In genomic region chr17:79804747-79805146, GRCm38 (mm10) we compare ENCODE assay signal across 22 mouse cellular contexts.
A peak's percentile ranks its signal among the peaks of the same experiment; 100 is the strongest.
DNase-seq lines count a peak whose midpoint lies in the region; ATAC-seq lines count a peak whose summit lies in the region.
"Had no signal": no experiment of that assay in that cellular context is flagged by ENCODE, and none has a peak within 500 bp of the region (broad histone marks: within the 10 kb centered on the region; RNA-seq: fewer than 3 reads in every experiment).

No protein-coding gene starts in this region.

- no peaks in the 10 kb centered on the region for H3K27me3 ChIP-seq in midbrain, embryonic 11.5 days (ENCODE audit: control insufficient read depth, insufficient read depth, low read length)
- H3K27me3 ChIP-seq in midbrain, embryonic 10.5 days (ENCODE audit: low read depth, poor library complexity, severe bottlenecking) = peaks cover 38% of the 10 kb centered on the region
- H3K27me3 ChIP-seq in intestine, embryonic 15.5 days (replicated peaks) = no peaks in the 10 kb centered on the region
- H3K27me3 ChIP-seq in intestine, embryonic 16.5 days (replicated peaks; ENCODE audit: control insufficient read depth, insufficient read depth, low read length) = no peaks in the 10 kb centered on the region
- H3K27me3 ChIP-seq in stomach, embryonic 16.5 days (ENCODE audit: control insufficient read depth, insufficient read depth, low read length) = no peaks in the 10 kb centered on the region
- H3K27me3 ChIP-seq: embryonic facial prominence, embryonic 13.5 days; embryonic facial prominence, embryonic 15.5 days; forebrain, embryonic 13.5 days; forebrain, embryonic 15.5 days had no signal

- no peaks in the 10 kb centered on the region for H3K4me1 ChIP-seq in midbrain, embryonic 11.5 days (ENCODE audit: control insufficient read depth, insufficient read depth, low read length)
- H3K4me1 ChIP-seq in midbrain, embryonic 10.5 days = peaks cover 3% of the 10 kb centered on the region; the same call in 1 of the 2 replicates
- H3K4me1 ChIP-seq in intestine, embryonic 15.5 days (replicated peaks) = no peaks in the 10 kb centered on the region
- peaks cover 2% of the 10 kb centered on the region; the same call in 1 of the 2 replicates for H3K4me1 ChIP-seq in intestine, embryonic 16.5 days (ENCODE audit: control insufficient read depth, insufficient read depth, low read length)
- H3K4me1 ChIP-seq in stomach, embryonic 16.5 days (ENCODE audit: control insufficient read depth, insufficient read depth, low read length) = no peaks in the 10 kb centered on the region
- H3K4me1 ChIP-seq: embryonic facial prominence, embryonic 13.5 days; embryonic facial prominence, embryonic 15.5 days; forebrain, embryonic 15.5 days had no signal

- WGBS in midbrain, embryonic 11.5 days = 79% methylated on average over 2 of the region's 2 CpGs
- 75% methylated on average over 2 of the region's 2 CpGs for WGBS in midbrain, embryonic 10.5 days
- WGBS in intestine, embryonic 15.5 days = 52% methylated on average over 2 of the region's 2 CpGs
- WGBS in intestine, embryonic 16.5 days = 48% methylated on average over 2 of the region's 2 CpGs
- WGBS in stomach, embryonic 16.5 days = 46% methylated on average over 2 of the region's 2 CpGs

- no peaks in the 10 kb centered on the region for H3K9me3 ChIP-seq in midbrain, embryonic 11.5 days (ENCODE audit: control insufficient read depth, low read length)
- no peaks in the 10 kb centered on the region for H3K9me3 ChIP-seq in midbrain, embryonic 10.5 days (replicated peaks)
- no peaks in the 10 kb centered on the region for H3K9me3 ChIP-seq in intestine, embryonic 15.5 days
- H3K9me3 ChIP-seq in intestine, embryonic 16.5 days (ENCODE audit: control insufficient read depth, low read length) = no peaks in the 10 kb centered on the region
- H3K9me3 ChIP-seq in stomach, embryonic 16.5 days (replicated peaks; ENCODE audit: control insufficient read depth, low read length) = no peaks in the 10 kb centered on the region
- H3K9me3 ChIP-seq: embryonic facial prominence, embryonic 13.5 days; embryonic facial prominence, embryonic 15.5 days; forebrain, embryonic 13.5 days; forebrain, embryonic 15.5 days had no signal

- no peak for ATAC-seq in midbrain, embryonic 11.5 days (ENCODE audit: low FRiP score)
- ATAC-seq in intestine, embryonic 15.5 days = peak; percentile 66
- peak; percentile 45 for ATAC-seq in intestine, embryonic 16.5 days
- ATAC-seq in stomach, embryonic 16.5 days (ENCODE audit: insufficient read depth, low FRiP score) = peak; percentile 77; the same call in 1 of the 2 replicates
- ATAC-seq: forebrain, embryonic 13.5 days; forebrain, embryonic 15.5 days; forebrain, postnatal 0 days had no signal

- H3K4me2 ChIP-seq in midbrain, embryonic 11.5 days = no peak overlapping the region
- no peak overlapping the region for H3K4me2 ChIP-seq in intestine, embryonic 15.5 days (replicated peaks)
- no peak overlapping the region for H3K4me2 ChIP-seq in intestine, embryonic 16.5 days (ENCODE audit: low read depth, low read length)
- H3K4me2 ChIP-seq in stomach, embryonic 16.5 days (ENCODE audit: low read depth, low read length) = no peak overlapping the region
- H3K4me2 ChIP-seq: embryonic facial prominence, embryonic 13.5 days; embryonic facial prominence, embryonic 15.5 days; forebrain, embryonic 13.5 days; forebrain, embryonic 15.5 days had no signal

- no peak overlapping the region for H3K9ac ChIP-seq in midbrain, embryonic 11.5 days (ENCODE audit: low read length)
- no peak overlapping the region for H3K9ac ChIP-seq in intestine, embryonic 15.5 days
- no peak overlapping the region for H3K9ac ChIP-seq in intestine, embryonic 16.5 days (ENCODE audit: low read depth, low read length)
- H3K9ac ChIP-seq in stomach, embryonic 16.5 days (ENCODE audit: low read length) = no peak overlapping the region
- H3K9ac ChIP-seq: embryonic facial prominence, embryonic 13.5 days; embryonic facial prominence, embryonic 15.5 days; forebrain, embryonic 13.5 days; forebrain, embryonic 15.5 days; forebrain, postnatal 0 days had no signal

- peak; percentile 21 for DNase-seq in midbrain, embryonic 11.5 days (ENCODE audit: low spot score, missing footprints)
- no peak for DNase-seq in midbrain, embryonic 10.5 days (ENCODE audit: low spot score)
- DNase-seq in cerebellum, adult 9-11 months = no peak
- DNase-seq in embryo, embryonic 10 days (ENCODE audit: low spot score) = no peak
- DNase-seq: adrenal gland, adult 2 months; adrenal gland, postnatal 10 days; adrenal gland, postnatal 25 days; cerebellum, adult 11 months; cerebellum, adult 18-20 months; cerebellum, adult 8-10 months; cerebellum, postnatal 10 days; cerebellum, postnatal 25 days; embryo, embryonic 11 days; forebrain, postnatal 0 days had no signal

- no peaks in the 10 kb centered on the region for H3K36me3 ChIP-seq in midbrain, embryonic 11.5 days (ENCODE audit: control insufficient read depth, insufficient read depth, low read length)
- no peaks in the 10 kb centered on the region for H3K36me3 ChIP-seq in midbrain, embryonic 10.5 days
- H3K36me3 ChIP-seq in intestine, embryonic 15.5 days = no peaks in the 10 kb centered on the region
- no peaks in the 10 kb centered on the region for H3K36me3 ChIP-seq in intestine, embryonic 16.5 days (ENCODE audit: control insufficient read depth, insufficient read depth, low read length)
- H3K36me3 ChIP-seq in stomach, embryonic 16.5 days (ENCODE audit: control insufficient read depth, insufficient read depth, low read length) = no peaks in the 10 kb centered on the region
- H3K36me3 ChIP-seq: embryonic facial prominence, embryonic 13.5 days; embryonic facial prominence, embryonic 15.5 days; forebrain, embryonic 15.5 days had no signal

- H3K4me3 ChIP-seq in midbrain, embryonic 11.5 days (ENCODE audit: low read depth, low read length) = no peak overlapping the region
- H3K4me3 ChIP-seq in midbrain, embryonic 10.5 days = no peak overlapping the region
- no peak overlapping the region for H3K4me3 ChIP-seq in intestine, embryonic 15.5 days (replicated peaks)
- no peak overlapping the region for H3K4me3 ChIP-seq in intestine, embryonic 16.5 days (ENCODE audit: low read length)
- no peak overlapping the region for H3K4me3 ChIP-seq in stomach, embryonic 16.5 days (replicated peaks; ENCODE audit: low read length)
- H3K4me3 ChIP-seq: embryonic facial prominence, embryonic 13.5 days; embryonic facial prominence, embryonic 15.5 days; erythroblast, embryonic 14.5 days; forebrain, embryonic 13.5 days; forebrain, embryonic 15.5 days had no signal

- no peak overlapping the region for H3K27ac ChIP-seq in midbrain, embryonic 11.5 days (ENCODE audit: low read depth, low read length)
- H3K27ac ChIP-seq in midbrain, embryonic 10.5 days (replicated peaks) = no peak overlapping the region
- H3K27ac ChIP-seq in intestine, embryonic 15.5 days = 0 out of 2 replicates have a peak overlapping the region, but pooled peaks have one; percentile 40
- H3K27ac ChIP-seq in intestine, embryonic 16.5 days (ENCODE audit: low read length) = no peak overlapping the region
- peak overlapping the region; percentile 62 for H3K27ac ChIP-seq in stomach, embryonic 16.5 days (ENCODE audit: low read length)
- H3K27ac ChIP-seq: embryonic facial prominence, embryonic 13.5 days; embryonic facial prominence, embryonic 15.5 days; forebrain, embryonic 13.5 days; forebrain, embryonic 15.5 days had no signal

Comparison
In these comparisons a context has a peak if more than half of its experiments do, and no peak if none do; other contexts are left out.
1. H3K27ac ChIP-seq: peak in intestine, embryonic 15.5 days (single experiment) and stomach, embryonic 16.5 days (single experiment); none in midbrain, embryonic 11.5 days (single experiment), midbrain, embryonic 10.5 days (single experiment) and intestine, embryonic 16.5 days (single experiment).